Mouse (Mus musculus) thymus, postnatal 14 days (tissue): ENCODE results near the gene Olfr372.
A peak's percentile ranks its signal among the peaks of the same experiment; 100 is the strongest.
"Not testable (repeated sequence)": the region's sequence is repeated elsewhere in the genome, so short reads cannot be mapped to it uniquely, and the experiment has no call there.

ENCODE experiments used
- DNase-seq: peaks from one replicate; pipeline ENCODE4 v3.0.0; 2021

Gene Olfr372

DNA sequence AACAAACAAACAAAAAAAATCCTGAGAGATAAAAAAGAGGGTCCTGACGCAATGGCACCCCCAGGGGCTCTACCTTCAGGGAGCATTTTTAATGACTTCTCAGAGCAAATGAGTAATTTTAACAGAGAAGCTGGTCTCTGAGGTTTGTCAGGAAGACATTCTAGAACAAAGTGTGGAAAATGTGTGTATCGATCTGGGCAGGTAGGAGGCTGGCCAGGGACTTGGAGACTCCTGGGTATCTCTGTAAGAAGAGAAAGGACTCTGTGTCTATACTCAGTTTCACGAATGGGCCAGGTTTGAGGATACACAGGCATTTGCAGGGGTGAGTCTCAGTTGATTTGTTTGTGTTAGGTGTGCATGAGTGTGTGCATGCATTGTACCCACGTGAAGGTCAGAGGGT is at the start of gene Olfr372:
Gene Olfr372, plus strand, starts transcription at position 301 of the 400 bp plus-strand sequence.
- DNase-seq = not testable (repeated sequence)

DNA sequence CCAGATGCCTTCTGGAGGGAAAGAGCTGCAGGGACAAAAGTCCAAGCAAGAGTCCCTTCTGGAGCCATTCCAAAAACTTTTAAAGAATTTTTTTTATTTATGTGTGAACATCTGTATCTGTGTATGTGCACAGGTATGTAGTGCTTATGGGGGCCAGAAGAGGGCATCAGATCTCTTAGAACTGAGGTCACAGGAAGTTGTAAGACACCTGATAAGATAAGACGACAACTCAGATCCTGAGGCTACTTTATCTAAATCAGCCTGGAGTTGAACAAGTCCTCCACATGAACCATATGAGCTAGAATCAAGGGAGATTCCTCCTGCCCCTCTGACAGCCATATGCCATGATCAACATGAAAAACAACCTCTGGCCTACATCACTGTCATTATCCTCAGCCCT is 41.6 kb upstream of the Olfr372 start:
- DNase-seq = no peak

DNA sequence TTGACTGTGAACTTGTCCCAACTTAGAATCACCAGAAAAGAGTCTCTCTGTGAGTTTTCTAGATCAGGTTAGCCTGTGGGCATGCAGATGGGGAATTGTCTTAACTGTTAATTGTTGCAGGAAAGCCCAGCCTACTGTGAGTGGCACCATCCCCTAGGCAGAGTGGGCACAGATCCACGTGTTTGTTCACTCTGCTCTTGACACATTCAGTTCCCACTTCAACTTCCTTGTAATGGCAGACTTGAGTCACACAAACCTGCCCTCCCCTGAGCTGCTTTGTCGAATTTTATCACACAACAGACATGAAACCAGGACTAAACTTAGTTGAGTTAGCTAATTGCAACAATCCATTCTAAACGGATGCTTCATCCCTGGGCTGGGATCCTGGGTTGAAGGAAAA is 40.8 kb upstream of the Olfr372 start:
- no peak for DNase-seq

DNA sequence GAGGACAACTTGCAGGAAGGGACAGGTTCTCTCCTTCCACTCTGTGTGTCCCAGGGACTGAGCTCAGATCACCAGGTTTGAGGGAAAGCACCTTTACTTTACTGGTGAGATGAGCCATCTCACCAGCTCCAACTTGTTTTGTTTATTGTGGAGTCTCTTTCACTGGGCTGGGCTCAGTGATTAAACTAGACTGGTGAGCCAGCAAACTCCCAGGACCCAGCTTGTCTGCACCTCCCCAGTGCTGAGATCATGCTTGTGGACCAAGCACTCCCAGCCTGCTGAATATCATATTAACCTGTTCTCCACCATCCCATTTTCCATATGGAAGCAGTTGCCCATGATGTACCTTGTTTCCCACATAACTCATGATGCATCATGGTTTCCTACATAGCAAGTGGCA is 38.1 kb upstream of the Olfr372 start:
- DNase-seq = no peak

DNA sequence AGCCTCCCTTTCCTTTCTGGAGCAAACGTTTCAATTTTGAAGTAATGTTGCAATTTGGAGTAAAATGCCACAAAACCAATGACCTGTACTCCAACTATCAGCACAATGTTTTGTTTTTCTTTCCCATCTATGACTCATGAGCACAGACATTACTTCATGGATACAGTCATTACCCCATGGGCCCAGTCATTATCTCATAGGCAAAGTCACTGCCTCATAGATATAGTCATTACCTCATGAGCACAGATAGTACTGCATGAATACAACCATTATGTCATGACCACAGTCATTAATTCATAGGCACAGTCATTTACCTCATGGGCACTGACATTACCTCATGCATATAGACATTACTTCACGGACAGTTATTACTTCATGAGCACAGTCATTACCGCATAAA is 35.1 kb upstream of the Olfr372 start:
- no peak for DNase-seq

DNA sequence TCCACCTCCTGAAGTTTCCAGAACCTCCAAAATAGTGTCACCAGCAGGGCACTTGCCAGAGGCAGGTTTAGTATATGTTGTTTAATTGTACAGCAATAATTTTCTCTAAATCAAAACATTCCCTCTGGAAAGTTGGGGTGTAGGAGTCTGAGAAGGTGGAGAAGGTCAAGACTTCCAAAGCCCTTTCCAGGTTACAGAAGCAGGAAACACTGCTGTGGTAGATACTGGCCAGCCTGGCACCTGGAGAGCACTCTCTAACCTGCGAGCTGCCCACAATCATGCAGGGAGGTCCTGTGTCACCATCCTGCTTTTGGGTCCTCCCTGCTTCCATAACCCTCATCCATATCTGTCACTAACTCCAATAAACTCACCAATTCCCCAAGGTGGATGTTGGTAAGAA is 34.3 kb upstream of the Olfr372 start:
- no peak for DNase-seq

DNA sequence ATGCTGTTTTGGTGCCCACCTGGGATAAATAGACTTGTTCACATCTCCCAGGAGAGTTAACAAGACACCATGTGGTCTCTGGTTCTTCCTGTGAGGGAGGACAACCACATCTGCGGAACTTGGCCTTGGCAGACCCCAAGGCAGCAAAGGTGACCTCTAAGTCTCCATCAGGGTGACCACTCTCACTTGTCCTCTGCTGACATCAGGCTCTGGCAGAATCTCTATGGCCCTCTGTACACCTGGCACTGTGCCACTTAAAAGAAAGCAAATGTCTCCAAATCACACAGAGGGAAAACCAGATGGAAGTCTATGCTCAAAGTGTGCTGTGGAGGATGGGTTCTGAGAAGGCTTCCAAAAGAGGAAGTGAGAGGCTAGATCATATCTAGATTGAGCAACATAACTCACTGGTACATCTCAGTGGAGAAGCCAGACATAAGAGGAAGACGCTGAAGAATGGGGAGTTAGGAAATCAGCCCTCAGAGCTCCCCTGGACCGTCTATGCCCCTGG is 32.8 kb upstream of the Olfr372 start:
- DNase-seq = no peak

DNA sequence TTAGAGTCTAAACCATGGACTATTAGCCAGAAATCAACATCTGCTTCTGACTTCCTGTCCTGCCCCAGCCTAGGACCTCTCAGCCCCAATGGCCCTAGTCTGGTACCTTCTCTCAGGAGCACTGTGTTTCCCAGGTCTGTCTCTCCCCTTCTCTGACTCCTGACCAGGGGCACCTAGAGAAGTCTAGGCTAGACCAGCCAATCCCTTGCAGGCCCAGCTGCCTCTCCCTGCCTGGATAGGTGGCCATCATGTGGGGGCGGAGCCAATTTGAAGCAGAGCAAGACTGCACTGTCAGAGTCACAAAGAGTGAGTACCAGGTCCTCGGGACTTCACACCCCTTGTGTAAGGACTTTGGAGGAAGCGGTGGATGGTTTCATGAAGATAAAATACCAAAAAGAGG is 31.5 kb upstream of the Olfr372 start, which contains the start of gene Cyp4f18:
Gene Cyp4f18, minus strand, starts transcription at position 154 of the 400 bp plus-strand sequence.
- DNase-seq = peak; percentile 16

DNA sequence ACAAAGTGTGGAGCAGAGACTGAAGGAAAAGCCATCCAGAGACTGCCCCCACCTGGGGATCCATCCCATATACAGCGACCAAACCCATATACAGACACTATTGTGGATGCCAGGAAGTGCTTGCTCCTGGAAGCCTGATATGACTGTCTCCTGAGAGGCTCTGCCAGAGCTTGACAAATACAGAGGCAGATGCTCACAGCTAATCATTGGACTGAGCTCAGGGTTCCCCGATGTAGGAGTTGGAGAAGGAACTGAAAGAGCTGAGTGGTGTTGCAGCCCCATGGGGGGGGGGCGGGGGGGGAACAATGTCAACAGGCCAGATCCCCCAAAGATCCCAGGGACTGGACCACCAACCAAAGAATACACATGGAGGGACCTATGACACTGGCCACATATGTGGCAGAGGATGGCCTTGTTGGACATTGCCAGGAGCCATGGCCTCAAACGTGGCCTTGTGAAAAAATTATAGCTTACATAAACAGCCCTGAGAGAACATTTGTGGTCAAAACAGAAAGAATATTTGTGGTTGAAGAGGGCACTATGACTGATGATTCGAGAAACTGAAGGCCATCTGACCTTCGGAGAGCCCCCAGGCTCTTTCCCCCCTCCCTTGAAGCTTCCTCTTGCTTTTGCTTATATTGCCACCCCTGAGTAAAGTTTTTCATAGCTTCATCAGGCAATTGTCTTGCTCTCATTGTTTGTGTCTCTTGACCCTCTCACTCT is 27.4 kb upstream of the Olfr372 start:
- DNase-seq = not testable (repeated sequence)

DNA sequence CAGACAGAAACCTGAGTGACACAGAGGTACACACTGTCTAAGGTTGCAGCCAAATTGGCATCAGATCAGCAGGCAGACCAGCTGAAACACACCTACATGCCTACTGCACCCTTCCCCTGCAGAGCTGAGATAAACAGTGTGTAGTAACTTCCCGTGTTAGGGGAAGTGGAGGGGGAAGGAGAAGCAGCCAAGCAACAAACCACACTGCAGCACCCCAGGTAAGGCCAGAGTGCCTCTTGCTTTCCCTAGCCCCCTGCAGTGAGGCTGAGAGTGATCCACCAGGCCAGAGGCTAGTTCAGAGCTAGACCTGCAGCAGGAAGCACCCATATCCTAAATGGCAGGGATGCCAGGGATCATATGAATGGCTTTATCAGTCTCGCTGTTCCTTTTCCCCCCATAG is 23.7 kb upstream of the Olfr372 start:
- not testable (repeated sequence) for DNase-seq

DNA sequence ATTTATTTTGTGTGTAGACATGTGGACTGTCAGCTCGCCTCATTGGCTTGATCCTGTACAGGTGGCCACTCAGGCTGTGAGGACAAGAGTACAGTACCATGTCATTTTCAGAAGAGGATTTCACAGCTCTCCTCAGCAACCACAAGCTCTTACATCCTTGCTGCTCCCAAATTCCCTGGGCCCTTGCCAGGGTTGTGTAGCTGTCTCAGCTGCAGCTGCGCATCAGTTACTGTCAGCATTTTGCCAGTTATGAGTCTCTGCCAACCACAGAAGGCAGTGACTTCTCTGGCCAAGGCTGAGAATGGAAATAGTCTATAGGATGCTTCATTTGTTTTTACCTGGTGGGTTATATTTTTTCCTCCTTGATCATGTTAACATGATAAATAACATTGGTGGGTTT is 22.9 kb upstream of the Olfr372 start:
- DNase-seq = no peak

DNA sequence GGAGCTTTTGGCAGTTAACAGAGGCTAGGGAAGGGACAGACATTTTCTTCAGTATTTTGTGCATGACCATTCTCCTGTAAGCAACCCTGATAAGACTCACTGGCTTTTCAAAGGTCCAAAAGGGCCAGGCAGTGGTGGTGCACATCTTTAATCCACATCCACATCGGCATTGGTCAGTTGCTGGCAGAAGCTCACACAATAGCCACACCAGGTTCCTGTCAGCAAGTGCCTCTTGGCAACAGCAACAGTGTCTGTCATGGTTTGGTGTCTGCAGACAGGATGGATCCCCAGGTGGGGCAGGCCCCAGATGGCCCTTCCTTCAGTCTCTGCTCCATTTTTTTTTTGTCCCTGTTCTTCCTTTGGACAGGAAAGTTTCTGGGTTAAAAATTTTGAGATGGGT is 22.0 kb upstream of the Olfr372 start:
- DNase-seq = not testable (repeated sequence)

DNA sequence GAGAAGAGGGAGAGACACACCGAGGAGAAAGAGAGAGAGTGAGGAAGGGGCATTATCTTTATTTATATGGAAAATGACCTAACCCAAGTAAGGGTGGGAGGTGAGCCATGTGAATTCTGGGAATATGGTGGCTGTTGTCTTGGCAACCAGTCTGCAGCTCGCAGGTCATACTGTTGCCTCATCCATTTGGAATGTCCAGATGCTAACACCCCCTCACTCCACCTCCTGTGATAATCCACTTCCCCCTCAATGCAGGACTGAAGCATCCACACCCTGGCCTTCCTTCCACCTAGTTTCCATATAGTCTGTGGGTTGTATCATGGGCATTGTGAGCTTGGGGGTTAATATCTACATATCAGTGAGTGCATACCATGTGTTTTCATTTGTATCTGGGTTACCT is 21.2 kb upstream of the Olfr372 start:
- no peak for DNase-seq

DNA sequence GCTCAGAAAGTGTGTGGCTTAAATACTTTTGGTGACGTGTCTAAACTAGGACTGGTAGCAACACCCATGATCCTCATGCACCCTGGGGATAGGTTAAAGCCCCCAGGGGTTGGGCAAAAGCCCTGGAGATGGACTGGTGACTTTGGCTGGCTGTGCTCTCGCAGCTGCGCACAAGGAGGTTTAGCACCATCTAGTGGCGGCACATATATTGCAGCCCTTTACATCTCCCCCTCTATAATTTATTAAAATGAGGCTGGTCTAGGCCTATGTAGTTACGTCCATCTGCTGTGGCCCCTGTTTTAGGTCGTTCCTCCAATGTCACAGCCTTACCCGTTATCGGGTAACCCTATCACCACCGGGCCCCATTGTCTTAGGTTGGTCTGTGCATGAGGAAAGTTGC is 16.1 kb upstream of the Olfr372 start:
- peak; percentile 54 for DNase-seq

DNA sequence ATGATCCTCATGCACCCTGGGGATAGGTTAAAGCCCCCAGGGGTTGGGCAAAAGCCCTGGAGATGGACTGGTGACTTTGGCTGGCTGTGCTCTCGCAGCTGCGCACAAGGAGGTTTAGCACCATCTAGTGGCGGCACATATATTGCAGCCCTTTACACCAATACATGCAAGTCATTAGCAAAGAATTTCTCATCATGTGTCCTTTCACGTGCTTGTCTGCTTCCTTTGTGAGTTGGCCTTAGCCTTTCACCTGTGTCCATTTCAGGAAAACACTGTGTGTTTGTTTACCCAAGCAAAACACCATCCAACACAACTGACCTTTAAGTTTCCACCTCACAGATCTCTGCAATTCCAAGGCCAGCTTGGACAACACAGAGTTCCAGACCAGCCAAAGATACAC is 8.1 kb upstream of the Olfr372 start:
- peak; percentile 64 for DNase-seq

DNA sequence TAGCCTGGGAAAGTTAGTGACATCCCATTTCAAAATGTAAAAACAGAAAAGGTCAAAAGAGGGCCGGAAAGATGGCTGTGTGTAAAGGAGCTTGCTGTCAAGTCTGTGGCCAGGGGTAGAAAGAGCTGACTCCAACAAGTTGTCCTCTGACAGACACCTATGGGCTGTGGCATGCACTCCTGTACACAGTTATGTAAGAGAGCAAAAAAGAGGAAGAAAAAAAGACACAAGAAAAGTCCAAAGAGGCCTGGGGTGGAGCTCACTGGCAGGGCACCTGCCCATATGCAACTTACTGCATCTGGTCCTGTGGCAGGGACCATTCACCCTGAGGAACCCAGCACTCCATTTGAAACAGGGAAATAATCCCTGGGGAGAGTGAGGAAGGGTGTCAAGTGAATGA is 1.5 kb downstream of the Olfr372 start:
- no peak for DNase-seq

DNA sequence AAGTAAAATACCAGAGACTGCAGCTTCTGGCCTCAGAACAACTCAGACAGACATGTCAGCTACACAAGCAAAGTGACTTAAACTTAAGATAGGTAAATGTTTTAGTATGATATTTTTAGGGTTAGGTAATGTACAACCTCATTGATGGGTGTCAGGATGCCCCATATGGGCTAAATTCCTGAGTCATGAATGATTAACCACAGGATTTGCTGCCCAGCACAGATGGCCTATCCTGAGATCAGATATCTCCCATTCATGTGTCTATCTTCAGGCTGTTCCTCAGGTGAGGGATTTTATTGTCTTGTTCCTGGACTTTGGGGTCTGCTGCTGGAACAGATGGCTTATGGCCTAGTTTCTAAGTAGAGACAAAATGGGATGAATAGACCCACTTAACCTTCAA is 13.6 kb downstream of the Olfr372 start:
- not testable (repeated sequence) for DNase-seq

DNA sequence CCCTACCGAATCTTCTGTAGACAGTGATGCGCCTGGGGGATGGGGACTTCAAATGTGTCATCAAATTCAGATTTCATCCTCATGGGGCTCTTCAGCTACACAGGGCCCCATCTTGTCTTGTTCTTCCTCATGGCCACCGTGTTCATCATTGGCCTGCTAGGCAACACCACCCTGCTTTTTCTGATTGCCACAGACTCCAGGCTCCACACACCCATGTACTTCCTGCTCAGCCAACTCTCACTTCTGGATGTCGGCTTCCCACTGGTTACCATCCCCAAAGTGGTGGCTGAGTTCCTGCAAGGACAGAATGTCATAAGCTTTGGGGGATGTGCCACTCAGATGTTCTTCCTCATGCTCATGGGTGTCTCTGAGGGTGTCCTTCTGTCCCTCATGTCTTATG is 16.6 kb downstream of the Olfr372 start:
- DNase-seq = not testable (repeated sequence)

DNA sequence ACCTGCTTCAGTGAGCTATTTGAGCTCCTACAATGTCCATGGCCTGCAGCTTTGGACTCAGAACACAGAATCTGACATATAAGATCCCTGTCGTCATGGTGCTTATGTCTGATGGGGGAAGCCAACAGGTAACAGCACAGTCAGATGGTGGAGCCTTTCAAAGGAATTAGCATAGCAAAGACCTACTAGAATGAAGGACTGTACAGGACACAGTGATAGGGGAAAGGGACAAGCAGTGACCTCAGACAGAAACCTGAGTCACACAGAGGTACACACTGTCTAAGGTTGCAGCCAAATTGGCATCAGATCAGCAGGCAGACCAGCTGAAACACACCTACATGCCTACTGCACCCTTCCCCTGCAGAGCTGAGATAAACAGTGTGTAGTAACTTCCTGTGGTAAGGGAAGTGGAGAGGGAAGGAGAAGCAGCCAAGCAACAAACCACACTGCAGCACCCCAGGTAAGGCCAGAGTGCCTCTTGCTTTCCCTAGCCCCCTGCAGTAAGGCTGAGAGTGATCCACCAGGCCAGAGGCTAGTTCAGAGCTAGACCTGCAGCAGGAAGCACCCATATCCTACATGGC is 25.9 kb downstream of the Olfr372 start:
- not testable (repeated sequence) for DNase-seq

DNA sequence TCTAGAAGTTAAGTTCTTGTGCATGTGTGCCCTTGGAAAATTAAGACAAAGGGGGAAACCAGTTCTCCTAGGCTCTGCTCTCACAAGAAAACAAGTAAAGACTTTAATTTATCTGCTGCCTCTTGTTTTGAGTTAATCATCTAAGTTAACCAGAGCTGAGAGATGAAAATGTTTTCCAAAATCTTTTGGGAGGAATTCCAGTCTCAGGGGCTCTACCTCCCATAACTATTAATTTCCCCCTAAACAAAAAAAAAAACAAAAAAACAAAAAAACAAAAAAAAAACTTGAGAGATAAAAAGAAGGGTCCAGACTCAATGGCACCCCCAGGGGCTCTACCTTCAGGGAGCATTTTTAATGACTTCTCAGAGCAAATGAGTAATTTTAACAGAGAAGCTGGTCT is 41.9 kb downstream of the Olfr372 start, which contains the start of gene Olfr373:
Gene Olfr373, plus strand, starts transcription at position 301 of the 400 bp plus-strand sequence.
- not testable (repeated sequence) for DNase-seq

DNA sequence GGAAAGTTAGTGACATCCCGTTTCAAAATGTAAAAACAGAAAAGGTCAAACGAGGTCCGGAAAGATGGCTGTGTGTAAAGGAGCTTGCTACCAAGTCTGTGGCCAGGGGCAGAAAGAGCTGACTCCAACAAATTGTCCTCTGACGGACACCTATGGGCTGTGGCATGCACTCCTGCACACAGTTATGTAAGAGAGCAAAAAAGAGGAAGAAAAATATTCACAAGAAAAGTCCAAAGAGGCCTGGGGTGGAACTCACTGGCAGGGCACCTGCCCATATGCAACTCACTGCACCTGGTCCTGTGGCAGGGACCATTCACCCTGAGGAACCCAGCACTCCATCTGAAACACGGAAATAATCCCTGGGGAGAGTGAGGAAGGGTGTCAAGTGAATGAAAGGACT is 43.7 kb downstream of the Olfr372 start:
- DNase-seq = no peak

DNA sequence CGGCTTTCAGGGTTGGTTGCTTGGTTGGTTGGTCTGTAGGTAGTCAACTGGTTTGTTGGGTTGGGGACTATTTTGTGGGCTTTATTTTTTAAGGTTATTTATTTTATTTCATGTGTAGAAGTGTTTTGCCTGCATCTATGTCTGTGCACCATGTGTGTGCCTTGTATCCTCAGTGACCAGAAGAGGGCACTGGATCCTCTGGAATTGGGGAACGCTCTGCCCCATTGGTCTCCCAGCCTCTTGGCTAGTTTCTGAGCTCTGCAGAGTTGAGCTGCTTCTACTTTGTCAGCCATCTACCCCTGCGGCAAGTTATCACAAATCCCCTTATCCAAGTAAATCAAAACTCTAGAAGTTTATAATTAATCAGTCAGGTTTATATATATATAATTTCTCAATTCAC is 46.6 kb downstream of the Olfr372 start:
- not testable (repeated sequence) for DNase-seq

DNA sequence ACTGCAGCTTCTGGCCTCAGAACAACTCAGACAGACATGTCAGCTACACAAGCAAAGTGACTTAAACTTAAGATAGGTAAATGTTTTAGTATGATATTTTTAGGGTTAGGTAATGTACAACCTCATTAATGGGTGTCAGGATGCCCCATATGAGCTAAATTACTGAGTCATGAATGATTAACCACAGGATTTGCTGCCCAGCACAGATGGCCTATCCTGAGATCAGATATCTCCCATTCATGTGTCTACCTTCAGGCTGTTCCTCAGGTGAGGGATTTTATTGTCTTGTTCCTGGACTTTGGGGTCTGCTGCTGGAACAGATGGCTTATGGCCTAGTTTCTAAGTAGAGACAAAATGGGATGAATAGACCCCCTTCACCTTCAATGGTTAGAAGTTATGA is 55.7 kb downstream of the Olfr372 start:
- not testable (repeated sequence) for DNase-seq

DNA sequence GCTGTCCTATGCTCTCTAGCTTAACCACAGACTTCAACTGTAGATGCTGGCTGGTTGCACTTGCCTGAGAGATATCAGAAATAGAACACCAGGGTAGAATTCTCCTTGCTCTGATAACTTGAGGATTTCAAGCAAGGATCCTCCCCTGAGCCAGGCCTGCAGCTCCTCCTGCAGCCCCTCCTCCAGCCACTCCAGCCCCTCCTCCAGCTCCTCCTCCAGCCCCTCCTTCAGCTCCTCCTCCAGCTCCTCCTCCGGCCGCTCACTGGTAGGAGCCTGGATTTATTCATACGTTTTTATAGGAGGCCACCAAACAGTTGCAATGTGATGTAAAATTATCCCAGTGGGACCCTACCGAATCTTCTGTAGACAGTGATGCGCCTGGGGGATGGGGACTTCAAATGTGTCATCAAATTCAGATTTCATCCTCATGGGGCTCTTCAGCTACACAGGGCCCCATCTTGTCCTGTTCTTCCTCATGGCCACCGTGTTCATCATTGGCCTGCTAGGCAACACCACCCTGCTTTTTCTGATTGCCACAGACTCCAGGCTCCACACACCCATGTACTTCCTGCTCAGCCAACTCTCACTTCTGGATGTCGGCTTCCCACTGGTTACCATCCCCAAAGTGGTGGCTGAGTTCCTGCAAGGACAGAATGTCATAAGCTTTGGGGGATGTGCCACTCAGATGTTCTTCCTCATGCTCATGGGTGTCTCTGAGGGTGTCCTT is 58.5 kb downstream of the Olfr372 start:
- peak; percentile 44 for DNase-seq
